Mouse (Mus musculus) small intestine, adult 2 months (tissue): ENCODE measurements around the gene Mcf2l. TPM values are rescaled to one million over a fixed set of nuclear protein-coding genes. Genes with fewer than 3 reads are reported as not detected.

ENCODE experiments used
- H3K27ac ChIP-seq: fragments of 200-500 bp; 2 replicates; pipeline ENCODE4 v1.5.1; 2012; ENCODE audit warnings: low read depth, low read length, control low read depth, inconsistent platforms; ENCODE audit not compliant: insufficient read depth
- H3K27me3 ChIP-seq: fragments of 200-500 bp; 2 replicates; pipeline ENCODE4 v1.6.1; 2012; ENCODE audit warnings: mild to moderate bottlenecking, moderate library complexity, low read length, inconsistent platforms; ENCODE audit not compliant: control insufficient read depth, insufficient read depth
- H3K36me3 ChIP-seq: fragments of 200-500 bp; 2 replicates; pipeline ENCODE4 v1.6.1; 2012; ENCODE audit warnings: mild to moderate bottlenecking, low read length, control low read depth, inconsistent platforms; ENCODE audit not compliant: control insufficient read depth, insufficient read depth
- H3K4me1 ChIP-seq: fragments of 200-500 bp; 2 replicates; pipeline ENCODE4 v1.6.1; 2012; ENCODE audit warnings: low read length, inconsistent platforms, mixed read lengths; ENCODE audit not compliant: control insufficient read depth, insufficient read depth, insufficient read length
- H3K4me3 ChIP-seq: fragments of 200-500 bp; 2 replicates; pipeline ENCODE4 v1.5.1; 2012; ENCODE audit warnings: low read depth, mild to moderate bottlenecking, control low read depth, inconsistent platforms, low read length, moderate library complexity
- CTCF ChIP-seq: fragments of 200-500 bp; IDR thresholded peaks from 2 replicates; pipeline ENCODE4 v1.5.1; 2012; ENCODE audit warnings: low read depth, mild to moderate bottlenecking, control low read depth, inconsistent platforms, low read length, moderate library complexity, mixed read lengths; ENCODE audit not compliant: insufficient replicate concordance, insufficient read length; ENCODE audit errors: extremely low read depth
- POLR2A ChIP-seq: fragments of 200-500 bp; IDR thresholded peaks from 2 replicates; pipeline ENCODE4 v1.6.1; 2012; ENCODE audit warnings: low read depth, mild to moderate bottlenecking, control low read depth, inconsistent platforms, low read length, moderate library complexity
- WGBS: fragments of 180-500 bp; shearing (Covaris S2); methylation state at CpG from one replicate; pipeline ENCODE4 v1.1.7; 2018; 5-methylcytosine and 5-hydroxymethylcytosine counted together
- polyA plus RNA-seq: library from polyadenylated mRNA; depleted of rRNA; stranded (reverse); fragments of >200 nt; gene quantifications from 2 replicates; pipeline ENCODE4 v1.2.3, GENCODE M21; 2012

Gene Mcf2l
- polyA plus RNA-seq, 1 experiment: 11.2 TPM

- Histone ChIP-seq H3K27me3 (no peaks in the 10 kb centered on the region), H3K27ac (no peak within 1 kb of the TSS), H3K36me3 (no peaks in the 10 kb centered on the region), H3K4me1 (no peaks in the 10 kb centered on the region), H3K4me3 (no peak within 1 kb of the TSS)
- WGBS: 48% methylated on average over 10 of the region's 10 CpGs
- no peak for TF ChIP-seq POLR2A
- TF ChIP-seq CTCF: no peak
Measured at GRCm38 (mm10) chr8:13025487-13026224, 152.1 kb downstream of the Mcf2l start, which contains the start of gene F7. TSS of gene F7 (plus strand) at chr8:13026034.

GRCm38 (mm10) chr8:13027615-13028014, 154.0 kb downstream of the Mcf2l start:
- Histone ChIP-seq H3K27ac (no peak overlapping the region), H3K36me3 (no peaks in the 10 kb centered on the region), H3K4me3 (no peak overlapping the region), H3K4me1 (no peaks in the 10 kb centered on the region), H3K27me3 (no peaks in the 10 kb centered on the region)
- WGBS: 74% methylated on average over 5 of the region's 5 CpGs
- no peak for TF ChIP-seq CTCF
- no peak for TF ChIP-seq POLR2A

- TF ChIP-seq CTCF: no peak
- Histone ChIP-seq H3K4me1 (no peaks in the 10 kb centered on the region), H3K4me3 (no peak overlapping the region), H3K27me3 (no peaks in the 10 kb centered on the region), H3K36me3 (no peaks in the 10 kb centered on the region), H3K27ac (no peak overlapping the region)
- WGBS: 35% methylated on average over 5 of the region's 5 CpGs
Measured at GRCm38 (mm10) chr8:13028482-13028881, 154.9 kb downstream of the Mcf2l start.

- TF ChIP-seq CTCF (no peak), POLR2A (no peak)
- Histone ChIP-seq H3K4me3 (no peak overlapping the region), H3K4me1 (no peaks in the 10 kb centered on the region), H3K36me3 (no peaks in the 10 kb centered on the region), H3K27ac (no peak overlapping the region), H3K27me3 (no peaks in the 10 kb centered on the region)
- 82% methylated on average over 10 of the region's 10 CpGs for WGBS
Measured at GRCm38 (mm10) chr8:13036346-13036812, 162.8 kb downstream of the Mcf2l start.

- no peaks in the 10 kb centered on the region for H3K27me3 ChIP-seq
- no peak for TF ChIP-seq CTCF
- no peak for TF ChIP-seq POLR2A
- H3K36me3 ChIP-seq: no peaks in the 10 kb centered on the region
- no peak within 1 kb of the TSS for H3K4me3 ChIP-seq
- 70% methylated on average over 7 of the region's 7 CpGs for WGBS
- H3K4me1 ChIP-seq: no peaks in the 10 kb centered on the region
- no peak within 1 kb of the TSS for H3K27ac ChIP-seq
Measured at GRCm38 (mm10) chr8:13037015-13037414, 163.4 kb downstream of the Mcf2l start, which contains the start of gene F10. TSS of gene F10 (plus strand) at chr8:13037308.

GRCm38 (mm10) chr8:13037569-13037968, 164.0 kb downstream of the Mcf2l start:
- no peaks in the 10 kb centered on the region for H3K4me1 ChIP-seq
- H3K27ac ChIP-seq: no peak overlapping the region
- WGBS: 38% methylated on average over 5 of the region's 5 CpGs
- no peaks in the 10 kb centered on the region for H3K36me3 ChIP-seq
- no peak overlapping the region for H3K4me3 ChIP-seq
- H3K27me3 ChIP-seq: no peaks in the 10 kb centered on the region
- TF ChIP-seq POLR2A (no peak), CTCF (no peak)

- H3K27ac ChIP-seq: no peak overlapping the region
Measured at GRCm38 (mm10) chr8:13039054-13039453, 165.4 kb downstream of the Mcf2l start.

More at GRCm38 (mm10) chr8:13039054-13039453, 165.4 kb downstream of the Mcf2l start:
- Histone ChIP-seq H3K36me3 (no peaks in the 10 kb centered on the region), H3K4me3 (no peak overlapping the region), H3K27me3 (no peaks in the 10 kb centered on the region), H3K4me1 (no peaks in the 10 kb centered on the region)
- TF ChIP-seq CTCF (no peak), POLR2A (no peak)
- WGBS: 77% methylated on average over 6 of the region's 6 CpGs
